8 mouse cellular contexts compared by ENCODE assay signal in the genomic region with DNA sequence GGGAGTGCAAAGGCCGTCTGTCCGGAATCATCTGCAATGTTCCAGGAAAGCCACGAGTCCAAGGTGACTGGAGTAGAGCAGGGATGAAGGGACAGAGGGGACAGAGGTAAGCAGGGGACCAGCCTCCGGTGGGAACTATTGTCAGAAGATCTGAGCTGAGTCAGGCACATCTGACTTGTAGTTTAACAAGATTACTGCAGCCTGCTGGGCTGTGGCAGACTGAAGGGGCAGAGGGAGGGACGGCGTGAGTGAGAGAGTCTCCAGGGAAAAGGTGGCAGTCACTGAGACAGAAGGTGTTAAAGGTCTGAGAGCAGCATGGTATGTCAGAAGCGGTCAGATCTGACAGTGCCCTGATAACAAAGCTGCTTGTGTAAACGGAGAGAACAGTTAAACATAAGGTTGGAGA. TPM values are rescaled to one million over a fixed set of nuclear protein-coding genes. Genes with fewer than 3 reads are reported as not detected.
DNase-seq lines count a peak whose midpoint lies in the region; ATAC-seq and TF ChIP-seq lines count a peak whose summit lies in the region.

No protein-coding gene starts in this region.

- no peak overlapping the region for H3K4me3 ChIP-seq in forebrain, embryonic 12.5 days (replicated peaks)
- H3K4me3 ChIP-seq in forebrain, embryonic 10.5 days = no peak overlapping the region
- H3K4me3 ChIP-seq in neural tube, embryonic 11.5 days (ENCODE audit: low read depth, low read length) = no peak overlapping the region
- H3K4me3 ChIP-seq in limb, embryonic 13.5 days = no peak overlapping the region
- 0 out of 2 replicates have a peak overlapping the region, but pooled peaks have one; percentile 0 for H3K4me3 ChIP-seq in small intestine, adult 2 months (ENCODE audit: low read depth, low read length)
- no peak overlapping the region for H3K4me3 ChIP-seq in lung, adult 2 months (replicated peaks; ENCODE audit: extremely low read depth, low read depth, low read length)

- DNase-seq in forebrain, embryonic 10.5 days (ENCODE audit: extremely low spot score, low spot score) = no peak
- DNase-seq in neural tube, embryonic 11.5 days (ENCODE audit: low spot score) = no peak
- no peak for DNase-seq in neural tube, embryonic 10.5 days (ENCODE audit: extremely low spot score, low spot score)
- DNase-seq in adrenal gland, adult 8-10 months = no peak
- DNase-seq in lung, adult 2 months = no peak

- 0 out of 2 replicates have a peak, but pooled peaks cover 4% of the 10 kb centered on the region for H3K36me3 ChIP-seq in forebrain, embryonic 12.5 days (replicated peaks)
- peaks cover 16% of the 10 kb centered on the region for H3K36me3 ChIP-seq in forebrain, embryonic 10.5 days (replicated peaks)
- no peaks in the 10 kb centered on the region for H3K36me3 ChIP-seq in neural tube, embryonic 11.5 days (ENCODE audit: control insufficient read depth, insufficient read depth, low read length)
- H3K36me3 ChIP-seq in limb, embryonic 13.5 days = peaks cover 10% of the 10 kb centered on the region; the same call in 1 of the 2 replicates
- no peaks in the 10 kb centered on the region for H3K36me3 ChIP-seq in small intestine, adult 2 months (ENCODE audit: control insufficient read depth, insufficient read depth, low read length)

- no peak overlapping the region for H3K9ac ChIP-seq in forebrain, embryonic 12.5 days
- H3K9ac ChIP-seq in neural tube, embryonic 11.5 days (ENCODE audit: low read length) = no peak overlapping the region; the same call in 1 of the 2 replicates
- H3K9ac ChIP-seq in limb, embryonic 13.5 days = peak overlapping the region; percentile 35; the same call in 1 of the 2 replicates

- TF ChIP-seq POLR2A in small intestine, adult 2 months (IDR thresholded peaks at IDR 0.05; ENCODE audit: low read depth, low read length) = no peak
- no peak for TF ChIP-seq POLR2A in lung, adult 2 months (IDR thresholded peaks at IDR 0.05; ENCODE audit: borderline replicate concordance, extremely low read depth, low read depth, low read length)

- peak; percentile 55; the same call in 1 of the 2 replicates for ATAC-seq in forebrain, embryonic 12.5 days (ENCODE audit: low FRiP score)
- ATAC-seq in neural tube, embryonic 11.5 days (ENCODE audit: insufficient read depth, low FRiP score, low TSS enrichment) = no peak
- no peak for ATAC-seq in limb, embryonic 13.5 days (ENCODE audit: low FRiP score, low read depth)

- no peaks in the 10 kb centered on the region for H3K27me3 ChIP-seq in forebrain, embryonic 12.5 days
- no peaks in the 10 kb centered on the region for H3K27me3 ChIP-seq in forebrain, embryonic 10.5 days (ENCODE audit: poor library complexity, severe bottlenecking)
- H3K27me3 ChIP-seq in neural tube, embryonic 11.5 days (ENCODE audit: control insufficient read depth, insufficient read depth, low read length) = no peaks in the 10 kb centered on the region
- no peaks in the 10 kb centered on the region for H3K27me3 ChIP-seq in limb, embryonic 13.5 days
- H3K27me3 ChIP-seq in small intestine, adult 2 months (ENCODE audit: control insufficient read depth, insufficient read depth, low read length) = no peaks in the 10 kb centered on the region

- peaks cover 56% of the 10 kb centered on the region for H3K4me1 ChIP-seq in forebrain, embryonic 12.5 days
- H3K4me1 ChIP-seq in forebrain, embryonic 10.5 days = peaks cover 76% of the 10 kb centered on the region
- H3K4me1 ChIP-seq in neural tube, embryonic 11.5 days (ENCODE audit: control insufficient read depth, insufficient read depth, low read length) = peaks cover 23% of the 10 kb centered on the region
- H3K4me1 ChIP-seq in limb, embryonic 13.5 days = peaks cover 68% of the 10 kb centered on the region
- peaks cover 7% of the 10 kb centered on the region; the same call in 1 of the 2 replicates for H3K4me1 ChIP-seq in small intestine, adult 2 months (ENCODE audit: control insufficient read depth, insufficient read depth, insufficient read length, low read length)
- 0 out of 2 replicates have a peak, but pooled peaks cover 2% of the 10 kb centered on the region for H3K4me1 ChIP-seq in lung, adult 2 months (ENCODE audit: control insufficient read depth, insufficient read depth, low read length)

- TF ChIP-seq CTCF in small intestine, adult 2 months (IDR thresholded peaks at IDR 0.05; ENCODE audit: extremely low read depth, insufficient read length, insufficient replicate concordance, low read depth, low read length) = no peak
- no peak for TF ChIP-seq CTCF in lung, adult 2 months (IDR thresholded peaks at IDR 0.05; ENCODE audit: insufficient read depth, low read length)

- H3K27ac ChIP-seq in forebrain, embryonic 12.5 days = no peak overlapping the region
- H3K27ac ChIP-seq in forebrain, embryonic 10.5 days = no peak overlapping the region
- no peak overlapping the region for H3K27ac ChIP-seq in neural tube, embryonic 11.5 days (ENCODE audit: low read depth, low read length)
- H3K27ac ChIP-seq in limb, embryonic 13.5 days = peak overlapping the region; percentile 65
- peak overlapping the region; percentile 10 for H3K27ac ChIP-seq in small intestine, adult 2 months (ENCODE audit: insufficient read depth, low read depth, low read length)

- 0 out of 2 replicates have a peak, but pooled peaks cover 3% of the 10 kb centered on the region for H3K9me3 ChIP-seq in forebrain, embryonic 12.5 days
- H3K9me3 ChIP-seq in forebrain, embryonic 10.5 days = peaks cover 5% of the 10 kb centered on the region; the same call in 1 of the 2 replicates
- no peaks in the 10 kb centered on the region for H3K9me3 ChIP-seq in neural tube, embryonic 11.5 days (ENCODE audit: control insufficient read depth, low read length)
- no peaks in the 10 kb centered on the region for H3K9me3 ChIP-seq in limb, embryonic 13.5 days

- H3K4me2 ChIP-seq in forebrain, embryonic 12.5 days = peak overlapping the region; percentile 4
- H3K4me2 ChIP-seq in neural tube, embryonic 11.5 days (ENCODE audit: low read depth) = 0 out of 2 replicates have a peak overlapping the region, but pooled peaks have one; percentile 1
- H3K4me2 ChIP-seq in limb, embryonic 13.5 days (replicated peaks) = peak overlapping the region; percentile 2; the same call in 1 of the 2 replicates

- WGBS in forebrain, embryonic 12.5 days = 10% methylated on average over 8 of the region's 8 CpGs
- 7% methylated on average over 8 of the region's 8 CpGs for WGBS in forebrain, embryonic 10.5 days
- WGBS in neural tube, embryonic 11.5 days = 13% methylated on average over 8 of the region's 8 CpGs
- 9% methylated on average over 8 of the region's 8 CpGs for WGBS in limb, embryonic 13.5 days
- WGBS in small intestine, adult 2 months = 16% methylated on average over 8 of the region's 8 CpGs
- 44% methylated on average over 8 of the region's 8 CpGs for WGBS in lung, adult 2 months

RNA-seq across cellular contexts. Expression of a gene that starts 16.5 kb away (rescaled TPM):
- polyA plus RNA-seq in forebrain, embryonic 12.5 days (2016; fragmentation: Nextera tagmentation; extraction: Ambion mirVana) = 63.7 and 63.8 TPM in 2 replicates
- 39.4 TPM in 2 replicates for polyA plus RNA-seq in forebrain, embryonic 10.5 days (2016; fragmentation: Nextera tagmentation; extraction: Ambion mirVana)
- polyA plus RNA-seq in neural tube, embryonic 11.5 days (2014; fragmentation: Nextera tagmentation; extraction: Ambion mirVana) = 71.9 and 72.5 TPM in 2 replicates
- polyA plus RNA-seq in limb, embryonic 13.5 days (2015; fragmentation: Nextera tagmentation; extraction: Ambion mirVana) = 48.2 and 49.4 TPM in 2 replicates
- polyA plus RNA-seq in small intestine, adult 2 months (2012; rRNA removed) = 27.3 and 54.1 TPM in 2 replicates
- total RNA-seq in adrenal gland, adult 8-10 months (2022) = 10 to 100 TPM; 24.2 to 37.3 (median 28.3) TPM
- 35.0 and 46.0 TPM in 2 replicates for polyA plus RNA-seq in lung, adult 2 months (2012; rRNA removed)

Comparison
In these comparisons a context has a peak if more than half of its experiments do, and no peak if none do; other contexts are left out.
1. H3K27ac ChIP-seq: peak in limb, embryonic 13.5 days (single experiment) and small intestine, adult 2 months (single experiment); none in forebrain, embryonic 12.5 days (single experiment), forebrain, embryonic 10.5 days (single experiment) and neural tube, embryonic 11.5 days (single experiment).
2. Peak in every context shown above with its lines, with median percentiles within 50 percentile points of each other: H3K4me2 ChIP-seq.